Mouse (Mus musculus) intestine, embryonic 16.5 days (tissue): Measurements from ENCODE around the gene Adprm. TPM values are rescaled to one million over a fixed set of nuclear protein-coding genes. Genes with fewer than 3 reads are reported as not detected.
A peak's percentile ranks its signal among the peaks of the same experiment; 100 is the strongest.

Experiments used
- ATAC-seq: fragments of 200-750 bp; cut with Nextera tagmentation; 2 replicates; pipeline ENCODE4 v1.8.0; 2017; ENCODE audit warnings: moderate TSS enrichment, moderate library complexity
- H3K27ac ChIP-seq: fragments of 300-500 bp; sonication (generic); 2 replicates; pipeline ENCODE4 v1.5.1; 2014; ENCODE audit warnings: mild to moderate bottlenecking, low read length
- H3K27me3 ChIP-seq: fragments of 300-500 bp; sonication (generic); replicated peaks from 2 replicates; pipeline ENCODE4 v1.6.1; 2014; ENCODE audit warnings: low read length, control low read depth, mixed read lengths; ENCODE audit not compliant: control insufficient read depth, insufficient read depth
- H3K36me3 ChIP-seq: fragments of 300-500 bp; sonication (generic); 2 replicates; pipeline ENCODE4 v1.6.1; 2014; ENCODE audit warnings: low read length, control low read depth; ENCODE audit not compliant: control insufficient read depth, insufficient read depth
- H3K4me1 ChIP-seq: fragments of 300-500 bp; sonication (generic); 2 replicates; pipeline ENCODE4 v1.6.1; 2014; ENCODE audit warnings: low read length, control low read depth, mixed read lengths; ENCODE audit not compliant: control insufficient read depth, insufficient read depth
- H3K4me2 ChIP-seq: fragments of 300-500 bp; sonication (generic); 2 replicates; pipeline ENCODE4 v1.6.1; 2014; ENCODE audit warnings: low read depth, low read length, control low read depth
- H3K4me3 ChIP-seq: fragments of 300-500 bp; sonication (generic); 2 replicates; pipeline ENCODE4 v1.5.1; 2014; ENCODE audit warnings: mild to moderate bottlenecking, low read length
- H3K9ac ChIP-seq: fragments of 300-500 bp; sonication (generic); 2 replicates; pipeline ENCODE4 v1.6.1; 2014; ENCODE audit warnings: low read depth, low read length
- H3K9me3 ChIP-seq: fragments of 300-500 bp; sonication (generic); 2 replicates; pipeline ENCODE4 v1.6.1; 2016; ENCODE audit warnings: low read length, control low read depth; ENCODE audit not compliant: control insufficient read depth
- WGBS: fragments of 180-500 bp; shearing (Covaris S2); extraction: QIAGEN DNeasy Blood & Tissue Kit; methylation state at CpG from one replicate; pipeline ENCODE4 v1.1.7; 2014; 5-methylcytosine and 5-hydroxymethylcytosine counted together
- polyA plus RNA-seq: library from polyadenylated mRNA; unstranded; fragments of >200 nt; fragmentation: Nextera tagmentation; extraction: Ambion mirVana; gene quantifications from 2 replicates; pipeline ENCODE4 v1.2.1, GENCODE M21; 2015

Adprm gene
- polyA plus RNA-seq, 1 experiment from 2014 or later = 22.1 TPM

GRCm38 (mm10) chr11:67022354-67023115 is 29.9 kb downstream of the Adprm start:
- Histone ChIP-seq H3K4me3 (no peak overlapping the region), H3K9ac (no peak overlapping the region), H3K27me3 (no peaks in the 10 kb centered on the region), H3K4me2 (no peak overlapping the region), H3K9me3 (no peaks in the 10 kb centered on the region), H3K36me3 (no peaks in the 10 kb centered on the region), H3K4me1 (peaks cover 18% of the 10 kb centered on the region), H3K27ac (no peak overlapping the region)
- no peak for ATAC-seq
- 87% methylated on average over 13 of the region's 13 CpGs for WGBS

- H3K36me3 ChIP-seq = no peaks in the 10 kb centered on the region
- no peak overlapping the region for H3K4me3 ChIP-seq
- no peaks in the 10 kb centered on the region for H3K9me3 ChIP-seq
- H3K27ac ChIP-seq = no peak overlapping the region; the same call in 1 of the 2 replicates
- peak overlapping the region; percentile 32 for H3K4me2 ChIP-seq
- ATAC-seq = peak; percentile 61
- H3K4me1 ChIP-seq = peaks cover 18% of the 10 kb centered on the region
- no peaks in the 10 kb centered on the region for H3K27me3 ChIP-seq
- no peak overlapping the region for H3K9ac ChIP-seq
- 3% methylated on average over 12 of the region's 12 CpGs for WGBS
Observed at GRCm38 (mm10) chr11:67020948-67021347, 31.4 kb downstream of the Adprm start.

- Histone ChIP-seq H3K4me2 (no peak overlapping the region), H3K27me3 (no peaks in the 10 kb centered on the region), H3K4me3 (no peak overlapping the region), H3K9me3 (no peaks in the 10 kb centered on the region), H3K9ac (no peak overlapping the region), H3K27ac (no peak overlapping the region), H3K4me1 (peaks cover 13% of the 10 kb centered on the region), H3K36me3 (no peaks in the 10 kb centered on the region)
- WGBS = 61% methylated on average over 7 of the region's 7 CpGs
- ATAC-seq = no peak
Observed at GRCm38 (mm10) chr11:67019711-67020475, 32.5 kb downstream of the Adprm start.

- H3K27me3 ChIP-seq = no peaks in the 10 kb centered on the region
- H3K4me2 ChIP-seq = peak overlapping the region; percentile 34
- H3K36me3 ChIP-seq = no peaks in the 10 kb centered on the region
- 0 out of 2 replicates have a peak overlapping the region, but pooled peaks have one; percentile 14 for H3K9ac ChIP-seq
- 0 out of 2 replicates have a peak overlapping the region, but pooled peaks have one; percentile 2 for H3K4me3 ChIP-seq
- H3K27ac ChIP-seq = peak overlapping the region; percentile 5
- WGBS = 7% methylated on average over 12 of the region's 12 CpGs
- no peaks in the 10 kb centered on the region for H3K9me3 ChIP-seq
- ATAC-seq = peak; percentile 89
- peaks cover 13% of the 10 kb centered on the region for H3K4me1 ChIP-seq
Observed at GRCm38 (mm10) chr11:67017801-67018591, 34.4 kb downstream of the Adprm start.

- H3K4me2 ChIP-seq = no peak overlapping the region
- H3K9me3 ChIP-seq = no peaks in the 10 kb centered on the region
- no peak overlapping the region for H3K27ac ChIP-seq
- 50% methylated on average over 4 of the region's 4 CpGs for WGBS
- H3K36me3 ChIP-seq = no peaks in the 10 kb centered on the region
- H3K4me1 ChIP-seq = peaks cover 6% of the 10 kb centered on the region; the same call in 1 of the 2 replicates
- no peak for ATAC-seq
- no peak overlapping the region for H3K4me3 ChIP-seq
- no peaks in the 10 kb centered on the region for H3K27me3 ChIP-seq
- H3K9ac ChIP-seq = no peak overlapping the region
Observed at GRCm38 (mm10) chr11:67011635-67012034, 40.8 kb downstream of the Adprm start.

GRCm38 (mm10) chr11:67010430-67010829 is 42.0 kb downstream of the Adprm start:
- 6% methylated on average over 8 of the region's 8 CpGs for WGBS
- peak; percentile 67 for ATAC-seq

GRCm38 (mm10) chr11:67008528-67008927 is 43.9 kb downstream of the Adprm start:
- Histone ChIP-seq H3K27ac (no peak overlapping the region), H3K27me3 (no peaks in the 10 kb centered on the region), H3K9me3 (no peaks in the 10 kb centered on the region), H3K9ac (no peak overlapping the region), H3K4me3 (no peak overlapping the region), H3K4me2 (no peak overlapping the region), H3K4me1 (peaks cover 6% of the 10 kb centered on the region; the same call in 1 of the 2 replicates), H3K36me3 (no peaks in the 10 kb centered on the region)
- no peak for ATAC-seq
- WGBS = 83% methylated on average over 4 of the region's 4 CpGs

More at GRCm38 (mm10) chr11:67010430-67010829, 42.0 kb downstream of the Adprm start:
- Histone ChIP-seq H3K4me1 (peaks cover 6% of the 10 kb centered on the region; the same call in 1 of the 2 replicates), H3K4me2 (no peak overlapping the region), H3K9me3 (no peaks in the 10 kb centered on the region), H3K9ac (no peak overlapping the region), H3K4me3 (no peak overlapping the region), H3K27ac (0 out of 2 replicates have a peak overlapping the region, but pooled peaks have one; percentile 11), H3K36me3 (no peaks in the 10 kb centered on the region), H3K27me3 (no peaks in the 10 kb centered on the region)

- WGBS = 78% methylated on average over 8 of the region's 8 CpGs
- peaks cover 6% of the 10 kb centered on the region; the same call in 1 of the 2 replicates for H3K4me1 ChIP-seq
- H3K36me3 ChIP-seq = no peaks in the 10 kb centered on the region
- H3K4me2 ChIP-seq = no peak overlapping the region
- H3K9me3 ChIP-seq = no peaks in the 10 kb centered on the region
- H3K27ac ChIP-seq = no peak overlapping the region
- H3K4me3 ChIP-seq = no peak overlapping the region
- no peaks in the 10 kb centered on the region for H3K27me3 ChIP-seq
- no peak for ATAC-seq
- no peak overlapping the region for H3K9ac ChIP-seq
Observed at GRCm38 (mm10) chr11:67007961-67008360, 44.4 kb downstream of the Adprm start.

- no peak overlapping the region for H3K9ac ChIP-seq
- peaks cover 10% of the 10 kb centered on the region for H3K4me1 ChIP-seq
- H3K27ac ChIP-seq = no peak overlapping the region
- ATAC-seq = no peak
- H3K9me3 ChIP-seq = no peaks in the 10 kb centered on the region
- no peaks in the 10 kb centered on the region for H3K36me3 ChIP-seq
- no peak overlapping the region for H3K4me2 ChIP-seq
- H3K4me3 ChIP-seq = no peak overlapping the region
- WGBS = 65% methylated on average over 2 of the region's 2 CpGs
- no peaks in the 10 kb centered on the region for H3K27me3 ChIP-seq
Observed at GRCm38 (mm10) chr11:67002911-67003310, 49.5 kb downstream of the Adprm start.
